31 mouse cellular contexts compared by ENCODE assay signal in genomic region chr13:99931502-99931901, GRCm38 (mm10). TPM values are rescaled to one million over a fixed set of nuclear protein-coding genes. Genes with fewer than 3 reads are reported as not detected.
"Had no signal": no experiment of that assay in that cellular context is flagged by ENCODE, and none has a peak within 500 bp of the region (broad histone marks: within the 10 kb centered on the region; RNA-seq: fewer than 3 reads in every experiment).

No protein-coding gene starts in this region.

- H3K4me3 ChIP-seq: embryonic facial prominence, embryonic 10.5 days; embryonic facial prominence, embryonic 12.5 days; embryonic facial prominence, embryonic 13.5 days; embryonic facial prominence, embryonic 15.5 days; erythroblast, embryonic 14.5 days; forebrain, embryonic 10.5 days; forebrain, embryonic 12.5 days; forebrain, embryonic 13.5 days; forebrain, embryonic 15.5 days; gastrocnemius, adult 2 months had no signal

- DNase-seq: cerebellum, adult 2 months; cerebellum, adult 8-10 months; cerebellum, adult 9-10 months; cerebellum, adult 9-11 months; cerebellum, postnatal 10 days; cerebellum, postnatal 14 days; cerebellum, postnatal 25 days; cerebellum, postnatal 36 days; embryo, embryonic 11 days; forebrain, postnatal 0 days; gastrocnemius, adult 2 months; gastrocnemius, postnatal 10 days; gastrocnemius, postnatal 14 days; gastrocnemius, postnatal 25 days; gastrocnemius, postnatal 36 days; heart, adult 11 months; heart, adult 18-20 months had no signal

- H3K27ac ChIP-seq: embryonic facial prominence, embryonic 10.5 days; embryonic facial prominence, embryonic 12.5 days; embryonic facial prominence, embryonic 13.5 days; embryonic facial prominence, embryonic 15.5 days; forebrain, embryonic 10.5 days; forebrain, embryonic 12.5 days; forebrain, embryonic 13.5 days; forebrain, embryonic 15.5 days; gastrocnemius, adult 2 months had no signal

RNA-seq across cellular contexts. Expression of gene Cartpt, which starts 30.6 kb away (rescaled TPM):
- total RNA-seq: common myeloid progenitor, adult 5-6 weeks; gastrocnemius, adult 18-20 months; gastrocnemius, adult 2 months; gastrocnemius, adult 8-10 months; gastrocnemius, postnatal 10 days; gastrocnemius, postnatal 14 days; gastrocnemius, postnatal 25 days; gastrocnemius, postnatal 36 days; gastrocnemius, postnatal 4 days; granulocyte monocyte progenitor cell, adult 5-6 weeks; heart, adult 18-20 months had no signal
